Mouse (Mus musculus): ENCODE data around the gene Kat6b. TPM values are rescaled to one million over a fixed set of nuclear protein-coding genes. Genes with fewer than 3 reads are reported as not detected.

Kat6b gene
- polyA plus RNA-seq, 1 experiment from 2014 or later = 12.7 TPM

DNA sequence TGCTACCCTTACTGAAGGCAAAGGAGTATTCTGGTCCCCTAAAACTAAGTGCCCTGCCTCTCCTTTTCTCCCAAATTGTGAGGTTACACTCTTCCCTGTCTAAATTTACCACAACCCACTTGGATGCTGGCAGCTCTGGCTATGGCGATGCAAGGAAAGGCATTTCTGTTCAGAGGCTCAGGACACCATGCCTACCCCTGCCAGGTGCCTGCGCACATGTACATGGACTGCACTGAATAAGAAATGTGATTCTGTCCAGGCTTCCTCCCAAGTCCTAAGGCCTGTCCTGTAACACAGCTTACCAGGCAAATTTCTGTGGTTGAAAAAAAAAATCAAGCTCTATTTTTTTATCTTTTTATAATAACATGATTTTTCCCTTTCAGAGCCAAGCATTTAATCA, 195.0 kb downstream of the Kat6b start:
- no peaks in the 10 kb centered on the region for H3K9me3 ChIP-seq (ENCODE audit: control insufficient read depth, low read length)
- H3K27ac ChIP-seq (ENCODE audit: low read depth, low read length) = no peak overlapping the region
- peaks cover 4% of the 10 kb centered on the region; the same call in 1 of the 2 replicates for H3K4me1 ChIP-seq (ENCODE audit: control insufficient read depth, insufficient read depth, low read length)
- WGBS = 80% methylated on average over 2 of the region's 2 CpGs
- H3K36me3 ChIP-seq (ENCODE audit: control insufficient read depth, insufficient read depth, low read length) = no peaks in the 10 kb centered on the region
- no peak overlapping the region for H3K4me3 ChIP-seq (ENCODE audit: low read depth, low read length)
- H3K4me2 ChIP-seq (ENCODE audit: low read depth) = no peak overlapping the region
- ATAC-seq (ENCODE audit: insufficient read depth, low FRiP score, low TSS enrichment) (no peak), DNase-seq (ENCODE audit: low spot score) (no peak)
- H3K27me3 ChIP-seq (ENCODE audit: control insufficient read depth, insufficient read depth, low read length) = no peaks in the 10 kb centered on the region
- no peak overlapping the region for H3K9ac ChIP-seq (ENCODE audit: low read length)

DNA sequence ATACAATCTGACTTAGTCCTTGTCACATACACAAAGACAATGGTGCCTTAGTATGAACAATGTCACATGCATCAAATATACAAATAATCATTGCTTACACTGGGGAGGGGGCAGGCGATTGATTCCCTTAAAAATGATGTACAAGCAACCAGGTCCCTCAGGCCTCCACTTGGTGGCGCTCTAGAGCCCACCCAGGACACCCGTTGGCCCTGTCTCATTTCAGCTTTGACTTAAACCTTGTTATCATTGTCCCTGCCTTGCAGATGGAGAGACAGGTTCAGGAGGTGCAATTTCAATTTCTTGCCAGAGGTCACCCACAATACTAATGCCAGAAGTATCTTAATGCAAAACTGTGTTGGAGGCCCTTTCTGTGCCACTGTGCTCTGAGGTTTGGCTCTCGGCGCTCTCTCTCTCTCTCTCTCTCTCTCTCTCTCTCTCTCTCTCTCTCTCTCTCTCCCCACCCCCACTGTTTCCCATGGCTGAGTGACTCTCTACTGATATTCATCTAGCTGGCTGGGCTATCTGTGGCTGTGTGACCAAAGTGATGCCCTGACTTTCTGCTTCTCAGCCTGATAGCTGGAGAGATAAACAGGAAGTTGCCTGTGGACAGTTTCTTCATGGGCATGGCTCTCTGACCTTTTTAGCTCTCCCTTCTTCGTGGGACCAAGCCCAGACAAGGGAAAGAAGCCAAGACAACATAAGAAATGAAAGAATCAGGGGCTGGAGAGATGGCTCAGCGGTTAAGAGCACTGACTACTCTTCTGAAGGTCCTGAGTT, 197.5 kb downstream of the Kat6b start:
- Histone ChIP-seq H3K9me3 (ENCODE audit: control insufficient read depth, low read length) (no peaks in the 10 kb centered on the region), H3K27me3 (ENCODE audit: control insufficient read depth, insufficient read depth, low read length) (no peaks in the 10 kb centered on the region), H3K4me3 (ENCODE audit: low read depth, low read length) (no peak overlapping the region), H3K36me3 (ENCODE audit: control insufficient read depth, insufficient read depth, low read length) (no peaks in the 10 kb centered on the region), H3K4me2 (ENCODE audit: low read depth) (no peak overlapping the region), H3K4me1 (ENCODE audit: control insufficient read depth, insufficient read depth, low read length) (peaks cover 9% of the 10 kb centered on the region), H3K27ac (ENCODE audit: low read depth, low read length) (no peak overlapping the region), H3K9ac (ENCODE audit: low read length) (no peak overlapping the region)
- 47% methylated on average over 7 of the region's 7 CpGs for WGBS
- ATAC-seq (ENCODE audit: insufficient read depth, low FRiP score, low TSS enrichment) (no peak), DNase-seq (ENCODE audit: low spot score) (peak; percentile 69)

DNA sequence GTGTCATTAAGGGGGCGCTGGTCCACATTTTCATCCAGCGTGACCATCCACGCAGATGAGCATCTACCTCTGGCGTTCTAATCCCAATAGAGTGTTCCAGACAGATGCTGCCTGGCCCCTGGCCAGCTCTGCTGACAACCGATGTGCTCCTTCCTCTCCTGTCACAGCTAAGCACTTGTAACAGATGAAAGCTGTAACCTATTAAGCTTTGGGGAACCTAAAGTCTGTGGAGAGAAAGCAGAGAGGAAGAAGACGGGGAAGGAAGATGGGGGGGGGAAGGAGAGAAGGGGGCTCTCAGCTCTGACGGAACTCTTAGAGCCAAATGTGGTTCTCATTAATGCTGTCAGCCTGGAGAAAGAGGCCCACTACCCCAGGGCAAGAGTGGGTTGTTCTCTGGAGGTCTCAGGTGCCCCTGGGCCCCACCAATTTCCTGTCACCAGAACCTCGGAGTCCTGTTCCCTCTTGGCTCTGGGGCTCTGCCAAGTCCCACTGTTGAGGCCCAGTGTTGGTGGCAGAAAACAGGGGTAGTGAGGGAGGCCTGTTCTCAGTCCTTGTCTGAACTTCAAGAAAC, 198.5 kb downstream of the Kat6b start:
- 43% methylated on average over 8 of the region's 8 CpGs for WGBS
- peaks cover 9% of the 10 kb centered on the region for H3K4me1 ChIP-seq (ENCODE audit: control insufficient read depth, insufficient read depth, low read length)

DNA sequence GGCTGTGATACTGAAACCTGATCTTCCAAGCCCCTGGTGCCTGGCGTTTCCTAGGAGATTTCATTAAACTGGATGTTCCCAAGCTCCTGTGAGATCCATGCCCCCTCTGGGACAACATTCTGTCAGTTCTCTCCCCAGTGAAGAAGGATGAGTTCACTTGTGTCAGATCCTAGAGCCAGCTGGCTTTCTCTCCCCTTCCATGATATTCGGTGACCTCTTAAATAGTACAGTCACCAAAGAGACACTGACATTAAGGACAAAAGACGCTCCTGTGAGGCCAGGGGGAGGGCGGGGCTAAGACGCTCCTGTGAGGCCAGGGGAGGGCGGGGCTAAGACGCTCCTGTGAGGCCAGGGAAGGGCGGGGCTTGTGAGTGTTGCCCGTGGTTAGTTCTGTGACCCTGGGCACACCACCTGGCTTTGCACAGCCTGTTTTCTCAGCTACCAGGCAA, 201.5 kb downstream of the Kat6b start:
- WGBS = 0% methylated on average over 9 of the region's 9 CpGs
- Histone ChIP-seq H3K9ac (ENCODE audit: low read length) (peak overlapping the region; percentile 22; the same call in 1 of the 2 replicates), H3K36me3 (ENCODE audit: control insufficient read depth, insufficient read depth, low read length) (no peaks in the 10 kb centered on the region), H3K4me2 (ENCODE audit: low read depth) (peak overlapping the region; percentile 39), H3K4me3 (ENCODE audit: low read depth, low read length) (peak overlapping the region; percentile 18), H3K9me3 (ENCODE audit: control insufficient read depth, low read length) (no peaks in the 10 kb centered on the region), H3K4me1 (ENCODE audit: control insufficient read depth, insufficient read depth, low read length) (peaks cover 9% of the 10 kb centered on the region), H3K27me3 (ENCODE audit: control insufficient read depth, insufficient read depth, low read length) (no peaks in the 10 kb centered on the region), H3K27ac (ENCODE audit: low read depth, low read length) (peak overlapping the region; percentile 78)
- ATAC-seq (ENCODE audit: insufficient read depth, low FRiP score, low TSS enrichment) (peak; percentile 81), DNase-seq (ENCODE audit: low spot score) (peak; percentile 84)

More for the DNA sequence above, 198.5 kb downstream of the Kat6b start:
- no peak for DNase-seq (ENCODE audit: low spot score)
- Histone ChIP-seq H3K27me3 (ENCODE audit: control insufficient read depth, insufficient read depth, low read length) (no peaks in the 10 kb centered on the region), H3K4me3 (ENCODE audit: low read depth, low read length) (no peak overlapping the region), H3K9ac (ENCODE audit: low read length) (no peak overlapping the region), H3K36me3 (ENCODE audit: control insufficient read depth, insufficient read depth, low read length) (no peaks in the 10 kb centered on the region), H3K27ac (ENCODE audit: low read depth, low read length) (0 out of 2 replicates have a peak overlapping the region, but pooled peaks have one; percentile 34), H3K4me2 (ENCODE audit: low read depth) (no peak overlapping the region), H3K9me3 (ENCODE audit: control insufficient read depth, low read length) (no peaks in the 10 kb centered on the region)
- ATAC-seq (ENCODE audit: insufficient read depth, low FRiP score, low TSS enrichment) = no peak

DNA sequence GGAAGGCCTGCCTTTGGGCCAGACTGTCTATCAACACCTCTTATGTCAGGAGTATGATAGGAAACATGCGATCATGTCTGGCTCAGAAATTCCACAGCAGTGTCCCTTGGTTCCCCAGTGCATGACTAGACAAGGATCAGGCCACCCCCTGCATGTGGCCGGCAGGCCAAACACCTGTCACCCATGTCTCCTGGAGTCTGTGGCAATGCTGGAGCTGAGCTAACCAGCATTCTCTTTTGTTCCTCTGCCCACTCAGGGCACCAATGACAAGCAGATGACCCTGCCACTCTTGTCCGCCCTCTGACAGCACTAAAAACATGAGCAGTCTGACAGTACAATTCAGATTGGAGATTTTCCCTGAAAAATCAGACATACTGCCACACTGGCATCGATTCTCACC, 202.6 kb downstream of the Kat6b start:
- no peak for DNase-seq (ENCODE audit: low spot score)
- no peak overlapping the region for H3K4me3 ChIP-seq (ENCODE audit: low read depth, low read length)
- no peak for ATAC-seq (ENCODE audit: insufficient read depth, low FRiP score, low TSS enrichment)
- no peaks in the 10 kb centered on the region for H3K27me3 ChIP-seq (ENCODE audit: control insufficient read depth, insufficient read depth, low read length)
- H3K36me3 ChIP-seq (ENCODE audit: control insufficient read depth, insufficient read depth, low read length) = no peaks in the 10 kb centered on the region
- 82% methylated on average over 4 of the region's 4 CpGs for WGBS
- H3K9me3 ChIP-seq (ENCODE audit: control insufficient read depth, low read length) = no peaks in the 10 kb centered on the region
- no peak overlapping the region for H3K27ac ChIP-seq (ENCODE audit: low read depth, low read length)
- H3K9ac ChIP-seq (ENCODE audit: low read length) = no peak overlapping the region
- H3K4me1 ChIP-seq (ENCODE audit: control insufficient read depth, insufficient read depth, low read length) = peaks cover 9% of the 10 kb centered on the region
- no peak overlapping the region for H3K4me2 ChIP-seq (ENCODE audit: low read depth)

DNA sequence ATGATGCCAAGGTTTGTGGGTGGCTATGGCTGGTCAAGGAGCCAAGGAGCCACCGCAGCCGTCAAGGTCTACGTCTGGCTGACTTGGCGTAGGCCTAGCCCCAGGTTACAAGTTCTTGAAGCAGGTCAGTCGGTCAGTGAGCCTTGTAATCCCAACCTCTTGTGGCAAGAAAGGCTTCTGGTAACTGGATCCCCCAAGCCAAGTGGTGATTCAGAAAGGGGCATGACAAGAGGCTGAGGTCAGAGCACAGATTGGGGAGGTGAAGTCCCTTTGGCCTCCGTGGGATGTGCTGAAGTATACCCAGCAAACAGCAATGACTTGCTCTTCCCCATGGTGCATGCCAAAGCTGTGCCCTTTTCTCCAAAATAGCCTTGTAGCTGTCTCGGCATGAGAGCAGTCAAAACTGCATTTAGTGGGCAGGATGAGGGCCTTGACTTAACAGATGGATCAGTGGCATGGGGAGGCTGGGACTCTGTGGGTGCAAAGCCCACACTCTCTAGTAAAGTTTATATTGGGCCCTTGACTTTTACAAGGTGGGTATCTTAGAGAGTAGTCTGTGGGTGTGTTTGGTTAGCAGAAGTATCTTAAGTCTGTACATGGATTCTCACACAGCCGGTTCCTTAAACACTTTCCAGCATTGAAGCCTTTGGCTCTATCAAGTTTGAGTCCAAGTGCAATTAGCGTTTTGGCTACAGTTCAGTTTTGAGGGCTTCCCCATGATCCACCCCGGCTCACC, 204.3 kb downstream of the Kat6b start:
- Histone ChIP-seq H3K4me2 (ENCODE audit: low read depth) (no peak overlapping the region), H3K27me3 (ENCODE audit: control insufficient read depth, insufficient read depth, low read length) (no peaks in the 10 kb centered on the region), H3K36me3 (ENCODE audit: control insufficient read depth, insufficient read depth, low read length) (no peaks in the 10 kb centered on the region), H3K9me3 (ENCODE audit: control insufficient read depth, low read length) (no peaks in the 10 kb centered on the region), H3K4me3 (ENCODE audit: low read depth, low read length) (no peak overlapping the region), H3K4me1 (ENCODE audit: control insufficient read depth, insufficient read depth, low read length) (peaks cover 6% of the 10 kb centered on the region), H3K9ac (ENCODE audit: low read length) (no peak overlapping the region), H3K27ac (ENCODE audit: low read depth, low read length) (no peak overlapping the region)
- no peak for DNase-seq (ENCODE audit: low spot score)
- 86% methylated on average over 10 of the region's 10 CpGs for WGBS
- ATAC-seq (ENCODE audit: insufficient read depth, low FRiP score, low TSS enrichment) = no peak

DNA sequence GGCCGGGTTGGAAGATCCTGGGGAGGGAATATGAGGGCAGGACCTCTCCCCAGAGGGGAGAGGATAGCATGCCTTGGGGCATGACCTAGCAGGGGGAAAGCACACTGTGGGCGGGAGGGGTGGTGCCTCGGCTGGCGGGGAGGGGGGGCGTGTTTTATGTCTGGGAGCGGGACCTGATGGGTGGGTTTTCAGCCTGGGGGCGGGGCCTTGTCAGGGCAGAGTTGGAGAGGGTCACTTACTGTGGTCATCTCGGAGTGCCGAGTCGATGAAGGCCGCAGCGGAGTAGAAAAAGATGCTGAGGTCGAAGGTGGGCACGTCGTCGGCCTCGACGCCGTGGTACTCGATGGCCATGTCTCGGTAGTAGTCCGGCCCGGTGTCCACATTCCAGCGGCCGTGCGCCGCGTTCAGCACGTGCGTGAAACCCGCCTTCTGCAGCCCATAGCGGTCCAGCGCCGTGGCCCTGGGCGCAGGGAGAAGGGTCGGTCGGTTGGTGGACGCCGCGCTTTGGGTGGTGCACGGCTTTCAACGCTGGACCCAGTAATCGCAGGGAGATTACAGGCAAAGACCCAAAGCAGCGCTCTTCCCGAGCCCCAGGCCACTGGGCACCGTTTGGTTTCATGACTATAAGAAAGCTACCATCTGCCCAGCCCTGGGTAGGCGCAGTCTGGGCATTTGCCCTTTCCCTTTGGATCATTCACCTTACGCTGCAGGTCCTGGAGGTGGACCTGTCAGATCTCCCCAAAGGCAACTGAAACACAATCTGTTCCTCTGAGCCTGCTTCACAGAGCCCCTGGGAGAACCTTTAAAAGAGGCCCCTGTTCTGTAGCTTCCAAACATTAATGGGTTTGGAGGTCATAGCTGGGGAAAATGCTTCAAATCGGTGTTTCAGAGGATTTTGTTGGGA, 205.4 kb downstream of the Kat6b start:
- no peaks in the 10 kb centered on the region for H3K27me3 ChIP-seq (ENCODE audit: control insufficient read depth, insufficient read depth, low read length)
- H3K27ac ChIP-seq (ENCODE audit: low read depth, low read length) = no peak overlapping the region
- H3K9ac ChIP-seq (ENCODE audit: low read length) = 0 out of 2 replicates have a peak overlapping the region, but pooled peaks have one; percentile 6
- peak; percentile 40 for DNase-seq (ENCODE audit: low spot score)
- H3K9me3 ChIP-seq (ENCODE audit: control insufficient read depth, low read length) = no peaks in the 10 kb centered on the region
- 10% methylated on average over 49 of the region's 49 CpGs for WGBS
- peak overlapping the region; percentile 24 for H3K4me3 ChIP-seq (ENCODE audit: low read depth, low read length)
- ATAC-seq (ENCODE audit: insufficient read depth, low FRiP score, low TSS enrichment) = no peak
- peaks cover 6% of the 10 kb centered on the region for H3K4me1 ChIP-seq (ENCODE audit: control insufficient read depth, insufficient read depth, low read length)
- H3K36me3 ChIP-seq (ENCODE audit: control insufficient read depth, insufficient read depth, low read length) = no peaks in the 10 kb centered on the region
- peak overlapping the region; percentile 48 for H3K4me2 ChIP-seq (ENCODE audit: low read depth)

DNA sequence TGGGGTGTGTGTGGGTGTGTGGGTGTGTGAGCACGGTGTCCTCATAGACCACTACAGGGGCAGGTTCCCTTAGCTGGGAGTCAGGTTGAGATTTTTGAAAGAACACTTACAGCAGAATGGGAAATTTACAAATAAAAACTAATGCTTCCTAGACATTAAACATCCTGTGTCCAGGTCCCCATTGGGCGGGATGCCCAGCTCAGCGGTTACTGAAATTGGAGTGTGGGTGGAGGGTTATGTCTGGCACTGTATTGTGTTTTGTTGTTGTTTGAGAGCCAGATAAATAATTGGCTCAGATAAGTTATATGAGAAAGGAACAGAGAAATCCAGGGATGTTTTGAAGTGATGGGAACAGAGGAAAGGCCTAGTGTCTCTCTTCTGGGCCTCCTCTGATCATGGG, 209.8 kb downstream of the Kat6b start:
- no peak for DNase-seq (ENCODE audit: low spot score)
- no peaks in the 10 kb centered on the region for H3K9me3 ChIP-seq (ENCODE audit: control insufficient read depth, low read length)
- H3K27ac ChIP-seq (ENCODE audit: low read depth, low read length) = no peak overlapping the region
- WGBS = 90% methylated on average over 3 of the region's 3 CpGs
- H3K36me3 ChIP-seq (ENCODE audit: control insufficient read depth, insufficient read depth, low read length) = no peaks in the 10 kb centered on the region
- no peak overlapping the region for H3K9ac ChIP-seq (ENCODE audit: low read length)
- H3K4me2 ChIP-seq (ENCODE audit: low read depth) = no peak overlapping the region
- no peak for ATAC-seq (ENCODE audit: insufficient read depth, low FRiP score, low TSS enrichment)
- H3K27me3 ChIP-seq (ENCODE audit: control insufficient read depth, insufficient read depth, low read length) = no peaks in the 10 kb centered on the region
- H3K4me1 ChIP-seq (ENCODE audit: control insufficient read depth, insufficient read depth, low read length) = no peaks in the 10 kb centered on the region
- H3K4me3 ChIP-seq (ENCODE audit: low read depth, low read length) = no peak overlapping the region

Measured in neural tube, embryonic 11.5 days (tissue).